Mouse (Mus musculus) heart, adult 9 months (tissue): ENCODE measurements at regions not wholly inside any gene's neighbourhood (a gene's known extent, or its start where the extent isn't known, plus 50 kb on each side); places are given as distances from the start of the nearest gene placed in this dataset.

ENCODE experiments used
- DNase-seq, 2 experiments: peaks; one replicate each; pipeline ENCODE4 v3.0.0; 2022; ENCODE audit warnings: low spot score in 2 of 2

DNA sequence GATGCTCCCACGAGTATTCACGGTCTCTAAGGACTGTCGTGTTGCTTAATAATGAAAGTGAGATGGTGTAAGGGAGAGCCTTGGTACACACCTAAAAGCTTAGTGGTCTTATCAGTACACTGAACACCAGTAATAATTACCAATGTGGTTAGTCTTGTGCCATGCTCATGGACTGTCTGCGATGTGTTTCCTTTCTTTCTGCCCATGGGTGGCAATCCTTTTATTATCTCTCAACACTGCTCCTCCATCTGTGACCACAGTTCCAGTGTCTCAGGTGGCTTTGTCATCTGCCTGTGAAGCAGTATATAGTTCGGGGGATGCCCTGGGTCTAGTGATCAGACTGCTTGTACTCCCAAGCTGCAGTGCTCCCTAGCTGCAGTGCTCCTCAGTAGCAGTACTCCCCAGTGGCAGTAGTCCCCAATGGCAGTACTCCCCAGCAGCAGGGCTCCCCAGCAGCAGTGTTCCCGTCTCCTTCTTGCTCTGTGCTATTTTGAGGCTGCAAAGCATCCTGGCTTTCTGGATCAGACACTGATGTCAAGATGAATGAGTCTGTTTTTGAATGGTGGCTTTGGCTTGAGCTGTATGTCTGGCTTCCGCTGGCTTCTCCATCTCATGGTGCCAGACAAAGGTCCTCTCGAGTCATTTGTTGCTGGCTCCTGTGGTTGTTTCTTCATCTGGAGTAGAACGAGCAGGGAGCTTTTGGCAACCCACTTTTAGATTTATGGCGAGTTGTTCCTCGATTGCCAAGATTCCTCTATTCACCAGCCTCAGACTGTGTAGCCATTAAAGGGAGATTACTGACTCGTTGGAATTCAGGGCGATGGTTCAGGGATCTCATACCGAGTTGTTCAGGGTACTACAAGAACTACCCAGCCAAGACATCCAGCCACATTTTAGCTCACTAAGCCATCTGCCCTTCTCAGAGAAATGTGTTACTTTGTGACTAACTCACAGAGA lies 88.4 kb upstream of the Plxnc1 start:
- DNase-seq, result no peak

DNA sequence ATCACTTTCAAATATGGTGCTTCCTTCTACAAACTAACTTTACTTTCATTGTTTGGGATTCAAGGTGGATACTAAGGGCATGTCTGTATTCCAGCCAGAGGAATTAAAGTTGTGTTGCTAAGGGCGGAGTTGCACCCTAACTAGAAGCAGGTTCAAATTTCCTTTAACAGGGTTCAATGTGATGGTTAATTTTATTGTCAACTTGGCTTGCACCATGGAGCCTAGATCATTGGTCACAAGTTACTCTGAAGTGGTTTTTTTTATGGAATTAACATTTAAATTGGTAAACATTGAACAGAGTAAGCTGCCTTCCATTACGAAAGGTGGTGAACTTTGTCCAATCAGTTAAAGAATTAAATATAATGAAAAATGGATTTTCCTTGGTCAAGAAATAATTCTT lies 86.7 kb upstream of the Plxnc1 start:
- no peak for DNase-seq

DNA sequence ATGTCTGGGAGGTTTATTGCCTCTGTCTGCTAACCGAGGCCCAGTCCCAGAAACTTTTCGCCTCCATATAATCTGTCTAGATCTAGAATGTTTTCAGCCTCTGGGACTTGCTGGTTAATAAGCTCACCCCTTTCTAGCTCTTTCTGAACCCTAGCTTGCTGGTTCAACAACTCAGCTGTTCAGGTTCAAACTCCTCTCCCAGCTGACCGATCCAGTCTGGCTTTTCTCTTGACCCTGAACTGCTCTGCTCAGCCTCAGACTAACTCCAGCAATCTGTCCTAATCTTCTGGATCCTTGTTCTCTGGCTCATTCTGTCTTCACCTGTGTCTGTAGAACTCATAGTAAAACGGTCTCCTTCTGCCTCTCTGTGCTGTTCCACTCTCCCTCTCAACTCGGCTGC lies 86.2 kb upstream of the Plxnc1 start:
- no peak for DNase-seq

DNA sequence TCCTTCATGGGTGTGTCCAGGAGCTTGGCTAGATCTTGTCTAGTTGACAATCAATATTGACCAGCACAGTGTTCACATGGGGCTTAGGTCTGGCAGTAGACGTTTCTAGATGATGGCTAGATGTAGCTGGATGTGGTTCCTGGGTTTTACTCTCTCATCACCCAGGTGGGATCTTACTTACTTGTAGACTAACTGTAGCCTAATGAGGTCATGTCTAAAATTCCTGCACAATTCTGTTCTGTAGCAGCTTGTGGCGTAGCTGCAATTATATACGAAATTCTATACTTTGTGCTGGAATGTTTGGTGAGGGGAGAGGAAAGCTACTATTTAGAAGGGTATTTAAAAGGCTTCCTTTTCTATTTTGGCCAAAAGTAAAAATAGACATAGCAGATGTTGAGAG lies 84.9 kb upstream of the Plxnc1 start:
- no peak for DNase-seq

DNA sequence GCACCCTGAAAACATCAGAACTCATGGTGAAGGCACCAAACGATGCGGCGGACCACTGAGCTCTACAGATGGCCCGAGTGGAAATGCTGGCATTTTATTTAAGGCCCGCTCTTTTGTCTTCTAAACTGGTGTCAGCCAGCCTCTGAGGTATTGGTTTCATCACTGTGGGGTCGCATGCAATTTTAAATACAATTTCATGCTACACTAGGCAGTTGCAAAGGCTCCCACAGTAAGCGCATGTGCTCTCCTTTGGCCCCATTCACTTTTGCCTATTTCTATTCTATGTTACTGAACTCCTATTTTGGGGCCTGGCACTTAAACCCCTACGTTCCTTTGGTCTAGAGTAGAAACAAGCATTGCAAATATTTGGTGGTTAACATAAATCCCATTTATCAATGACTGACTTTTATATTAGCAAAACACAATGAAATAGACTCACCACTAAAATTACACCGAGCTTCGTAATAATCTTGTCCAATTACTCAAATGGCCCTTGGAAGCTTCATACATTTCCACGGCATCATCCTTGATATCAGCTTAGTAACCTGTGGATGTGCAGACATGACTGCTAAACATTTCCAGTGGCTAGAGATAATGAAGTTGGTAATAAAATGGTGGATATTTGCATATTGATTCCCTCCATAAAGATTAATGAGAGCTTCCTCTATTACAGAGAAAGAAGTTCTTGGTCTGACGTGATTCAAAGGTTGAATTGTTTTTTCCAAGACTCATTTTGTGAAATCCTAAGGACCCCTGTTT lies 81.1 kb upstream of the Plxnc1 start:
- no peak for DNase-seq

DNA sequence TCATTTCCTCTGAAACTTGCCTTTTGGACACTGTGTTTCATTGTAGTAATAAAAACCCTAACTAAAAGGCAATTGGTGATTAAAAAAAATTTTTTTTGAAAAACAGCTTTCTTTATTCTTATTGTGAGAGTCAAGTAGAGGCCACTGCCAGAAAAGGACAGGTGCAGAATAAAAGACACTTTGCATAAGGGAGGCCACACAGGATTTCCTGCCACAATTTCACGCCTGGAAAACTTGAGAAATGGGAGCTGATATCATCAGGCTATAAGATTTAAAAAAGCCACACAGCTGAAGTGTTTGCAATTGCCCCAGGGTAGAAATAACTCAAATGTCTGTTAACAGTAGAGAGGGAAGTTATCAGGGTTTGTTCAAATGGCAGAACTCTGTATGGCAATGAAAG lies 76.6 kb upstream of the Plxnc1 start:
- DNase-seq, result no peak

DNA sequence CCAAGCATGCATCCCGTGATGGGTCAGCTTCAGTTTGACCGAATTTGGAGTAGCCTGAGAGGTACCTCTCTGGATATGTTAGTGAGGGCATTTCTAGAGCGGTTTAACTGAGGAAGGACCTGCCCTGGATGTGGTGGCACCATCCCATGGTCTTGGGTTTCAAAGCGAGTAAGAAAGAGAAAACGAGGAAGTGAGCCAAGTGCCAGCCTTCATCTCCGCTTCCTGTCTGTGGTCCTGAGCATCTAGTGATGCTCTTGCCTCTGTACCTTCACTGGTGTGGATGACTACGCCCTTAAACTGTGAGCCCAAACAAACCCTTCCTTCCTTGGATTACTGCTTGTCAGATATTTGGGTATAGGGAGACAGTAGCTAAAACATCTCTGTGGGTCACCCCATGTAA lies 72.3 kb upstream of the Plxnc1 start:
- DNase-seq, result no peak

DNA sequence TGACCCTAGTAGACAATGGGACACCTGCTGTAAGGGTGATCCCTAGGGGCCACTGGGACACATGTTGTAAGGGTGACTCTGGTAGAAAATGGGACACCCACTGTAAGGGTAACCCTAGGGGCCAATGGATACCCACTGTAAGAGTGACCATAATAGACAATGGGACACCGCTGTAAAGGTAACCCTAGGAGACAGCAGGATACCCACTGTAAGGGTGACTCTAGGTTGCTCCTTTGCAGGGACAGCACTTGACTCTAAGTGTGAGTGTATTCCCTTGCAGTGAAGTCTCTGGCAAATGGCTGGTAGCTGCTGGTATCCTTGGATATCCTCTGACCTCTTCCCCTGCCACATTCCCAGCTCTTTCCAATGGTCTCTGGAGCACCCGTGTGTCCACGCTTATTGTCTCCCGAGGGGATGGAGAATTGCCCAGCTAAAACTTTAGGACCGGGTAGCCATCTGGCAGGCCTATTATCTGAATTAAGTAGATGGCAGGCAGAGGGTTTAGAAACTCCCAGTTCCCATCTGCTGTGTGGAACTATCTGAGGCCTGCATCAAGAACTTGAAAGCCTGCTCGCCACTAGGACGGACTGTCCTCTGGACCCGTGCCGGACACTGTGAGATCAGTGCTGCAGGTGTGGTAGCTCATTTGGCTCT lies 70.8 kb upstream of the Plxnc1 start:
- no peak for DNase-seq

DNA sequence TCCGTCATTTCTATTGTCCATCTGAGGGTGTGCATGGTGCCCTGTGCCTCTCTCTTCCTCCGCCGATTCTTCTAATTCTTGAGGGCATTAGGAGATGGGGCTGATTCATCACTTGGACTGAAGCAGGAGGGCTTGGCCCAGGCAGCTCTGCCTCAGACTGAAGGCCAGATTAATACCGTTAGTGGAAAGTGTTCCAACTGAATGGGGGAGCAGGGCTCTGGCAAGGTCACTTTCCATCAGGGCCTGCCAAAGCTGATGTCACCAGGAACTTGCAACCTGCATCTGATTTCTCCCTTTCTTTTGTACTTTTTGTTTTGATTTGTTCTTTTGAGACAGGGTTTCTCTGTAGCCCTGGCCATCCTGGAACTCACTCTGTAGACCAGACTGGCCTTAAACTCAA lies 69.3 kb upstream of the Plxnc1 start:
- peak; percentile 74 to 86 for DNase-seq

DNA sequence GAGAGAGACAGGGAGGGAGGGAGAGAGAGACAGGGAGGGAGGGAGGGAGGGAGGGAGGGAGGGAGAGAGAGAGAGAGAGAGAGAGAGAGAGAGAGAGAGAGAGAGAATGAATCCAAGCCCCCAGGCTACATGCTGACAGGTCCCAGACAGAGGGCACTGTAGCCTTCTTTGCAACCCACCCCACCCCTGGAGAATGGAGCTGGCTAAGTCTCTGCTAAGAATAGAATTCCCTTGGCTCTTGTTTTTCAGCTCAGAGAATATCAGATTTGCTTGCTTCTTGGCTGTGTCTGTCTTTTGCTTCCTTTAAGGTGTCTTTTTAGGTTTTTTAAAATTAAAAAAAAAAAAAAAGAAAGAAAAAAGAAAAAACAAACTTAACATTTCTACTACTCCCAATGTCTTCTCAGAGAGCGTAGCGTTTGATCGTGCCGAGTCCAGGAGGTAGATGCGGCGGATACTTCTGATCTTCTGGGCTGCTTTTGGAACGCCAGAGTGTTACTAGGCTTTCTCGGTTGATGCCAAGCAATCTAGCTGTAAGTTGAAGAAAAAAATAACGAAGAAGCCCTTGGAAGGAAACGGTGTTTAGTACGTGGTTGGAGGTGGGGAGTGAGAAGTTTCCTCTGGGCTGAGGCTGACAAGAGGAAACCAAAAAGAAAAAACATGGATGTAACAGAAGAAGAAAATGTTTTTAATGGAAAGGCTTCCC lies 68.7 kb upstream of the Plxnc1 start:
- no peak for DNase-seq

DNA sequence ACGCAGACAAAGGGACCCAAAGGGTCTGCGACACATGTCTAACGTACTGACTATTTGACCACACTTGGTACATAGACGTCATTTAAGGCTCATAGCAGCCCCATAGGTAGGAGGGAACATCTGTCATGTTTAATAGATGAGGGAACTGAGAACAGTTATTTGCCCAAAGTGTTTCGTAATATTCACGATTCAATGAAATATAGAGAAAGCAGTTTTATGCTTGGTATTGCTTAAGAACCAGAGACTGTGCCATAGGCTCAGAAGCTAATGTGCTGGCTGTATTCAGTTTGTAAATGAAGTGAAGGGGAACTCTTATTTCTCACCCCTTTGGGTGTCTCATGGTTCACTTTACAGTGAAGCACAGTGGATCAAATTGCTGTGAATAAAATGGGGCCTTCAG lies 65.7 kb upstream of the Plxnc1 start:
- DNase-seq, result no peak

DNA sequence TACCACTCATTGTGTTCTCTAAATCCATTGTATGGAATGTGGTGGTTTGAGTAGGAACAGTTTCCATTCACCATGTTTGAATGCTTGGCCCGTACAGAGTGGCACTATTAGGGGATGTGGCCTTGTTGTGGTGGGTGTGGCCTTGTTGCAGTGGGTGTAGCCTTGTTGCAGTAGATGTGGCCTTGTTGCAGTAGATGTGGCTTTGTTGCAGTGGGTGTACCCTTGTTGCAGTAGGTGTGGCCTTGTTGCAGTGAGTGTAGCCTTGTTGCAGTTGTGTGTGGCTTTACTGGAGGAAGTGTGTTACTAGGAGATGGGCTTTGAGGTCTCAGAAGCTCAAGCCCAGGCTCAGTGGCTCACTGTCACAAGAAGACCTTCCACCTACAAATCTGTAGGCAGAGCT lies 64.4 kb upstream of the Plxnc1 start:
- no peak for DNase-seq

DNA sequence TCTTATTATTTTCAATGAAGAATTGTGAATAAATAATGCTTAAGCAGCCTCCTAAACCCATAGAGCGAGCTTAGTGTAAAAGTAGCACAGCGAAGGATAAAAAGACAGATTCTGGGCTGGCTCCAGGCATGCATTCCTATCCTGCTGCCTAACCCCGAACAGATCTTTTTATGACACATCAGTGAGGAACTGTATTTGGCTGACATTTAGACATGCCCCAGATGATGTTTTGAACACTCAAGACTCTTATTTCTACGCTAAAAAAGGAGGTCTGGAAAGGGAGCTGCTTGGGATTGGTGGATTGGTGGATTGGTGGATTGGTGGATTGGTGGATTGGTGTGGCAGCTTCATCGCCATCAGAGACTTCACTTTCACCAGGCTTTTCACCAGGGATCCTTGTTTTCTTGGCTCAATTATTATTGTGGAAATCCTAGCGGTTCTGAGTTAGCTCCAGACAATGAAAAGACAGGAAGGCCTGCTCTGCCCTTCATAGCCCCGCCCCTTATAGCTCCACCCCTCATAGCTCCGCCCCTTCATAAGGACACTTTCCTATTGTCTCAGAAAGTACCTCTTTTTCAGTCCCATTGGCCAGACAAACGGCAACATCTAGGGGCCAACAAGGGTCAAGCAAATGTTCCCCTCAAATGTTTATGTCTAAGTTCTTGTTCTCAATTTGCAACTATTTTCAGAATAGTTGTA lies 59.6 kb upstream of the Plxnc1 start:
- DNase-seq, result peak; percentile 57 to 69

DNA sequence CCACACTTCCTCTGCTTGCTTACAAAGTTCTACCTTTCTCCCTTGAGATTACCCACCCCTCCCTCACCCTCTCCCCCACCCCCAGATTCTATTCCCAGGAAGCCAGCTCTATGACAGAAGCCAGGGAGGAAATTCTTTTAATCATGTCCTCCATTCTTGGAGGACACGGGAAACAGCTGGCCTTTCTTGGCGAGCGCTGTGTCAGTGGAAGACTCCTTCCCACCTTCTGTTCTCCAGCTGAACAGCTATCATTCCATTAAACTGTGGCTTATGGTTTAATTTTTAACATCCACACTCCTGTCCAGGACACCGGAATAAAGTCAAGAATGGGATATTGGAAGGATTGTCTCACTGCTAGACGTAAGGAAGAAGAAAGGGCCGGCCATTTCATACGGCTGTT lies 59.0 kb upstream of the Plxnc1 start:
- peak; percentile 49 to 70 for DNase-seq

DNA sequence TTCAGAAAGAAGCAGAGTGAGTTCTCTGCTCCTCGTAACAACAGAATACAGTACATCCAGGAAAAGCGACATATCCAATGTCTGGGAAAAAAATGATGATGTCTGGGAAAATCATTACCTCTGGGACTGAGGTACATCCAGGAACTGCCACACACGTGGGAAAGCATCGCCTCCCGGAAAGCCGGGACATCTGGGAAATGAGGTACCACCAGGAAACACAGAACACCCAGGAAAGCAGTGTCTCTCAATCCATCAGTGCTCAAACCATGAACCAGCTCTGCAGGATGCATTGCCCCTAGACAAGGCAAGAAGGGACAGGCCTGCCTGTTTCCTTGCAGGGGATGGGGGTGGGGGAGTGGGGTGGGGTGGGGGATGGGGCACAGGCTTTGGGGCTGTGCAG lies 57.0 kb upstream of the Plxnc1 start:
- DNase-seq, result no peak

DNA sequence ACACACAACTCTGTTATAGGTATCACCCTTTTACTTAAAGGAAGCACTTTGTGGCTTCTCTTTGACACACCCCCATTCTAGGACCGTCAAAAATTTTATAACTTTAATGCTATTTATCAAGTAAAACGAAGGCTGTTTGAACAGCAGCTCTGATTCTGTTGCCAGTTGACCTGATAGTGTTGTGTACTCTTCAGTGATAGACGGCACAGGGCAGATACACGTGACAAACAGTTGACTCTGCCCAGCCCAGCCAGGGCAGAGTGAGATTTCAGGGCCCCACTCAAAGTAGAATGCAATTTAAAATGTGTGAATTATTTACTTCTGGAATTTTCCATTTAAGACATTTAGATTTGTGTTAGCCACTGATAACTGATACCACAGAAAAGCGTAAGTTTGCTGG lies 55.1 kb upstream of the Plxnc1 start:
- no peak for DNase-seq
